Mouse (Mus musculus): ENCODE measurements around the gene Hist1h4a.

DNA sequence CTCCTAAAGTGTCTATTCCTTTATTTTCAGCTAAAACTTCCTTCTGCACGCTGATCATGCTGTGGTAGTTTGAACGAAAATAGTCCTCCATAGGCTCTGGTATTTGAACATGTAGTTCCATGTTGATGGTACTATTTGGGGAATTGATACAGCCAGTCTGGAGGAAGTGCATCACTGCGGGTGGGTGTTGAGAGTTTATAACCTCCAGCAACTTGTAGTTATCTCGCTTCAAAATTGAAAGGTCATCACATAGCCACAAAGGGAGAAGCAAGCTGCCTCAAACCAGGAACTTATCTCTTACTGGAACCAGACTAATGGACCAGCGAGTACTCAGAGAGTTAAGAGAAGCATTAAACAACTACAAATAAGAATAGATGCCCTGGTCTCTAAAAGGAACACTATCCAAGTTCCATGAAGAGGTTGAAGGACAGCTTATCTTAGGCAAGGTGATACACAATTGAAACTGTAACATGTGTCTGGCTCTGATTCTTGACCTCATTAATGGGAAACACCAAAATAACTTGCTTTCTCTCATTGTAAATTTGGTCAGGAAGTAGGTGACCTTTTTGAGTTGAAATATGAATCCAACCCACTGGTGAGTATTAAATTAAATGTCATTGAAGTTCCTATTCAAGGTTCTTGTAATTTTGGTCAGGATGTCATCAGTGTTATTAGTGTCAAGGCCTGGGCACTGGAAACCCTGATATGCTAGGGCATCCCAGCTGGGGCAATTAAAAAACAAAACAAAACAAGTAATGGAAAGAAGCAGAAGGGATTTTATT is 44.6 kb downstream of the Hist1h4a start:
- no peak for TF ChIP-seq CTCF (IDR thresholded peaks at IDR 0.05; ENCODE audit: low read depth)
- TF ChIP-seq EP300 (IDR thresholded peaks at IDR 0.05; ENCODE audit: low read depth), result no peak
